Mouse (Mus musculus): Measurements from ENCODE around the gene Wt1.

DNA sequence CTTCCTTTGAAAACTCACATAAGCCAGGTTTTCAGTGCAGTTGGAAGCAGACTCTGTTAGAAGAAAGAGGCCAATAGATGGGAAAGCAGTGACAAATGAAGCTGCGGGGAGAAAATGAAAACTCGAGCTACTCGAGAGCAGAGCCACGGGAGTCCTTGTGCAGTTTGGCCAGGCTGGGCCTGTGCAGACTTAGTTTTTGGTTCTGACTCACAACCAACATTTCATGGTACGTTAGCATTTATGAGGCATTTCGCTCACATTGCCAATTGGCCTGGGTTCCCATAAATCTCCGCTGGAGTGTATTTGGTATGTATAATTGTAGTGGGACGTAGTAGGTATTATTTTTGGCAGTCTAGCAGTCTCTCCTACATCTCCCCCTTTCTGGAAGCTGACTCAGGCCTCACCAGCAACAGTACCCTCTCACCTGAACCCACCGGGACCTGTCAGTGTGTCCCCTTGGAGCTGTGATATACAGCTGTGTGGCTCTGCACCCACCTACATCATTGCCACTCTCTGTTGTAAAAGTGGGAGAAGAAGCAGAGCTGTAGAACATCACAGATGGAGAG is 94.5 kb downstream of the Wt1 start:
- no peak for TF ChIP-seq POLR2A (IDR thresholded peaks at IDR 0.05; ENCODE audit: low read depth, low read length)
- TF ChIP-seq CTCF (conservative IDR thresholded peaks at IDR 0.05; ENCODE audit: insufficient read depth, insufficient read length, low read depth, low read length) = no peak

Data from kidney, adult 2 months (tissue).